Mouse (Mus musculus): ENCODE results near the gene Wdr90. TPM values are rescaled to one million over a fixed set of nuclear protein-coding genes. Genes with fewer than 3 reads are reported as not detected.
A peak's percentile ranks its signal among the peaks of the same experiment; 100 is the strongest.

Wdr90 gene
- polyA plus RNA-seq, 1 experiment, result 34.5 TPM

- no peak for TF ChIP-seq POLR2A (IDR thresholded peaks at IDR 0.05; ENCODE audit: low read depth, low read length)
- TF ChIP-seq CTCF (IDR thresholded peaks at IDR 0.05; ENCODE audit: extremely low read depth, insufficient read depth, insufficient read length, insufficient replicate concordance), result no peak
- 29% methylated on average over 23 of the region's 23 CpGs for WGBS
- Histone ChIP-seq H3K36me3 (ENCODE audit: control insufficient read depth, insufficient read depth, low read length) (peaks cover 24% of the 10 kb centered on the region), H3K27ac (ENCODE audit: insufficient read depth, low read length) (no peak overlapping the region), H3K27me3 (ENCODE audit: control insufficient read depth, insufficient read depth, low read length) (no peaks in the 10 kb centered on the region), H3K4me3 (ENCODE audit: extremely low read depth, insufficient read depth, insufficient read length) (no peak overlapping the region; the same call in 1 of the 2 replicates), H3K4me1 (ENCODE audit: control insufficient read depth, insufficient read depth, insufficient read length) (peaks cover 16% of the 10 kb centered on the region)
- no peak for DNase-seq (ENCODE audit: low read depth in 1 of 2, low spot score in 2 of 2)
Observed at GRCm38 (mm10) chr17:25836397-25837075, 24.8 kb downstream of the Wdr90 start.

GRCm38 (mm10) chr17:25835816-25836215 lies 25.5 kb downstream of the Wdr90 start:
- DNase-seq (ENCODE audit: low read depth in 1 of 2, low spot score in 2 of 2), result no peak
- Histone ChIP-seq H3K36me3 (ENCODE audit: control insufficient read depth, insufficient read depth, low read length) (peaks cover 24% of the 10 kb centered on the region), H3K4me1 (ENCODE audit: control insufficient read depth, insufficient read depth, insufficient read length) (peaks cover 17% of the 10 kb centered on the region), H3K27ac (ENCODE audit: insufficient read depth, low read length) (no peak overlapping the region), H3K27me3 (ENCODE audit: control insufficient read depth, insufficient read depth, low read length) (no peaks in the 10 kb centered on the region), H3K4me3 (ENCODE audit: extremely low read depth, insufficient read depth, insufficient read length) (no peak overlapping the region)
- WGBS, result 91% methylated on average over 16 of the region's 16 CpGs
- TF ChIP-seq CTCF (IDR thresholded peaks at IDR 0.05; ENCODE audit: extremely low read depth, insufficient read depth, insufficient read length, insufficient replicate concordance) (no peak), POLR2A (IDR thresholded peaks at IDR 0.05; ENCODE audit: low read depth, low read length) (no peak)

- Histone ChIP-seq H3K36me3 (ENCODE audit: control insufficient read depth, insufficient read depth, low read length) (peaks cover 23% of the 10 kb centered on the region), H3K27ac (ENCODE audit: insufficient read depth, low read length) (no peak overlapping the region), H3K4me3 (ENCODE audit: extremely low read depth, insufficient read depth, insufficient read length) (no peak overlapping the region), H3K4me1 (ENCODE audit: control insufficient read depth, insufficient read depth, insufficient read length) (peaks cover 17% of the 10 kb centered on the region), H3K27me3 (ENCODE audit: control insufficient read depth, insufficient read depth, low read length) (no peaks in the 10 kb centered on the region)
- no peak for DNase-seq (ENCODE audit: low read depth in 1 of 2, low spot score in 2 of 2)
- TF ChIP-seq POLR2A (IDR thresholded peaks at IDR 0.05; ENCODE audit: low read depth, low read length), result no peak
- TF ChIP-seq CTCF (IDR thresholded peaks at IDR 0.05; ENCODE audit: extremely low read depth, insufficient read depth, insufficient read length, insufficient replicate concordance), result no peak
- 92% methylated on average over 7 of the region's 7 CpGs for WGBS
Observed at GRCm38 (mm10) chr17:25835301-25835700, 26.0 kb downstream of the Wdr90 start.

GRCm38 (mm10) chr17:25834595-25835222 lies 26.6 kb downstream of the Wdr90 start:
- no peak overlapping the region for H3K27ac ChIP-seq (ENCODE audit: insufficient read depth, low read length)
- no peak overlapping the region for H3K4me3 ChIP-seq (ENCODE audit: extremely low read depth, insufficient read depth, insufficient read length)
- H3K36me3 ChIP-seq (ENCODE audit: control insufficient read depth, insufficient read depth, low read length), result peaks cover 18% of the 10 kb centered on the region
- DNase-seq (ENCODE audit: low read depth in 1 of 2, low spot score in 2 of 2), result no peak
- TF ChIP-seq POLR2A (IDR thresholded peaks at IDR 0.05; ENCODE audit: low read depth, low read length), result no peak
- 95% methylated on average over 12 of the region's 12 CpGs for WGBS
- peaks cover 17% of the 10 kb centered on the region for H3K4me1 ChIP-seq (ENCODE audit: control insufficient read depth, insufficient read depth, insufficient read length)
- H3K27me3 ChIP-seq (ENCODE audit: control insufficient read depth, insufficient read depth, low read length), result no peaks in the 10 kb centered on the region

- Histone ChIP-seq H3K27me3 (ENCODE audit: control insufficient read depth, insufficient read depth, low read length) (no peaks in the 10 kb centered on the region), H3K27ac (ENCODE audit: insufficient read depth, low read length) (peak overlapping the region; percentile 86; the same call in 1 of the 2 replicates), H3K4me3 (ENCODE audit: extremely low read depth, insufficient read depth, insufficient read length) (peak overlapping the region; percentile 90; the same call in 1 of the 2 replicates), H3K4me1 (ENCODE audit: control insufficient read depth, insufficient read depth, insufficient read length) (peaks cover 24% of the 10 kb centered on the region), H3K36me3 (ENCODE audit: control insufficient read depth, insufficient read depth, low read length) (peaks cover 12% of the 10 kb centered on the region)
- TF ChIP-seq CTCF (IDR thresholded peaks at IDR 0.05; ENCODE audit: extremely low read depth, insufficient read depth, insufficient read length, insufficient replicate concordance) (no peak), POLR2A (IDR thresholded peaks at IDR 0.05; ENCODE audit: low read depth, low read length) (no peak)
- DNase-seq (ENCODE audit: low read depth in 1 of 2, low spot score in 2 of 2), result no peak
- WGBS, result 59% methylated on average over 6 of the region's 6 CpGs
Observed at GRCm38 (mm10) chr17:25833961-25834594, 27.2 kb downstream of the Wdr90 start.

GRCm38 (mm10) chr17:25833291-25833663 lies 28.0 kb downstream of the Wdr90 start, which contains the start of gene Stub1:
TSS of gene Stub1 (minus strand) at chr17:25833404.
- peak within 1 kb of the TSS; percentile 90 for H3K4me3 ChIP-seq (ENCODE audit: extremely low read depth, insufficient read depth, insufficient read length)
- H3K4me1 ChIP-seq (ENCODE audit: control insufficient read depth, insufficient read depth, insufficient read length), result peaks cover 27% of the 10 kb centered on the region
- TF ChIP-seq POLR2A (IDR thresholded peaks at IDR 0.05; ENCODE audit: low read depth, low read length), result no peak
- TF ChIP-seq CTCF (IDR thresholded peaks at IDR 0.05; ENCODE audit: extremely low read depth, insufficient read depth, insufficient read length, insufficient replicate concordance), result no peak
- WGBS, result under 1% methylated on average over 24 of the region's 24 CpGs
- peaks cover 12% of the 10 kb centered on the region for H3K36me3 ChIP-seq (ENCODE audit: control insufficient read depth, insufficient read depth, low read length)
- H3K27ac ChIP-seq (ENCODE audit: insufficient read depth, low read length), result peak within 1 kb of the TSS; percentile 86
- DNase-seq (ENCODE audit: low read depth in 1 of 2, low spot score in 2 of 2), result peak in 1 of 2 experiments; percentile 65
- H3K27me3 ChIP-seq (ENCODE audit: control insufficient read depth, insufficient read depth, low read length), result no peaks in the 10 kb centered on the region
